Mouse (Mus musculus) heart, embryonic 16.5 days (tissue): ENCODE data around the gene Mxd3. TPM values are rescaled to one million over a fixed set of nuclear protein-coding genes. Genes with fewer than 3 reads are reported as not detected.
A peak's percentile ranks its signal among the peaks of the same experiment; 100 is the strongest.

Source experiments
- ATAC-seq: fragments of 200-750 bp; cut with Nextera tagmentation; replicated peaks from 2 replicates; pipeline ENCODE4 v1.8.0; 2017; ENCODE audit warnings: moderate number of reproducible peaks; ENCODE audit not compliant: insufficient read depth, low FRiP score; ENCODE audit errors: extremely low read depth
- H3K27ac ChIP-seq: fragments of 300-500 bp; sonication (generic); 2 replicates; pipeline ENCODE4 v1.5.1; 2014; ENCODE audit warnings: mild to moderate bottlenecking, low read length, control low read depth, moderate library complexity
- H3K27me3 ChIP-seq: fragments of 300-500 bp; sonication (generic); 2 replicates; pipeline ENCODE4 v1.6.1; 2014; ENCODE audit warnings: low read length, mixed read lengths; ENCODE audit not compliant: control insufficient read depth, insufficient read depth
- H3K36me3 ChIP-seq: fragments of 300-500 bp; sonication (generic); 2 replicates; pipeline ENCODE4 v1.6.1; 2014; ENCODE audit not compliant: control insufficient read depth, insufficient read depth
- H3K4me1 ChIP-seq: fragments of 300-500 bp; sonication (generic); 2 replicates; pipeline ENCODE4 v1.6.1; 2014; ENCODE audit warnings: low read length, mixed read lengths; ENCODE audit not compliant: control insufficient read depth, insufficient read depth
- H3K4me2 ChIP-seq: fragments of 300-500 bp; sonication (generic); 2 replicates; pipeline ENCODE4 v1.6.1; 2014; ENCODE audit warnings: low read depth, mild to moderate bottlenecking, control low read depth, low read length
- H3K4me3 ChIP-seq: fragments of 300-500 bp; sonication (generic); 2 replicates; pipeline ENCODE4 v1.5.1; 2014; ENCODE audit warnings: mild to moderate bottlenecking, control low read depth, low read length
- H3K9ac ChIP-seq: fragments of 300-500 bp; sonication (generic); 2 replicates; pipeline ENCODE4 v1.6.1; 2014; ENCODE audit warnings: low read length, control low read depth
- H3K9me3 ChIP-seq: fragments of 300-500 bp; sonication (generic); replicated peaks from 2 replicates; pipeline ENCODE4 v1.6.1; 2016; ENCODE audit warnings: low read length; ENCODE audit not compliant: control insufficient read depth
- WGBS: fragments of 180-500 bp; shearing (Covaris S2); extraction: QIAGEN DNeasy Blood & Tissue Kit; methylation state at CpG from one replicate; pipeline ENCODE4 v1.1.7; 2014; 5-methylcytosine and 5-hydroxymethylcytosine counted together
- polyA plus RNA-seq: library from polyadenylated mRNA; unstranded; fragments of >200 nt; fragmentation: Nextera tagmentation; extraction: Ambion mirVana; gene quantifications from 2 replicates; pipeline ENCODE4 v1.2.1, GENCODE M21; 2015

Mxd3 gene
- polyA plus RNA-seq, 1 experiment from 2014 or later: 29.2 TPM

DNA sequence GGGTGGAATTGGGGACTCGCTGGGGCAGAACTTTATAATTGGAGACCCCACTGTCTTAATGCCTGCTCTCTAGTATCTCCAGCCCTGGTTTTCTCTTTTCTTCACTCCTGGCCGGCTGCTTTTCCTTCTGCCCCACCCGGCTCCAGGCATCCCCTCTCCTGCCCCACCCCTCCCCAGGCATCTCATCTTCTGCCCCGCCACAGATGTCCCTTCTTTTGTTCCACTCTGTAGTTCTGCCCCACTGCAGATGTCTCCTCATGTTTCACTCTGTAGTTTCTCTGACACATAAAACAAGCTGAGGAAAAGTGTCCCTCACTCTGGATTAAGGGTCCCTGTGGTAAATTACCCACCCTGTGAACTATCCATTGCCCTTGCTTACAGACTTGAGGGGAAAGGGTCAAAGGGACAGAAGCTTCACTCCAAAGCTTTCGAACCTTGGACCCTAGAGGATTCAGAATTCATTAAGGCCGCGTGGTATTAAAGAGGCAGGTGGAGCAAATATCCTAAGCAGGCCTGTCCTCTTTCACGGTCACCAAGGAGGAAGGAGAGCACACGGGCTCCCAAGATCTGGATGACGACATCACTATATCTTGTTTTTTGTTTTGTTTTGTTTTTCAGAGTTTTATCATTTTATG is 7.8 kb upstream of the Mxd3 start:
- ATAC-seq: no peak
- WGBS: 73% methylated on average over 10 of the region's 10 CpGs
- H3K9ac ChIP-seq: no peak overlapping the region
- H3K27me3 ChIP-seq: no peaks in the 10 kb centered on the region
- no peaks in the 10 kb centered on the region for H3K9me3 ChIP-seq
- H3K4me3 ChIP-seq: no peak overlapping the region
- no peaks in the 10 kb centered on the region for H3K36me3 ChIP-seq
- no peaks in the 10 kb centered on the region for H3K4me1 ChIP-seq
- H3K4me2 ChIP-seq: no peak overlapping the region
- no peak overlapping the region for H3K27ac ChIP-seq

DNA sequence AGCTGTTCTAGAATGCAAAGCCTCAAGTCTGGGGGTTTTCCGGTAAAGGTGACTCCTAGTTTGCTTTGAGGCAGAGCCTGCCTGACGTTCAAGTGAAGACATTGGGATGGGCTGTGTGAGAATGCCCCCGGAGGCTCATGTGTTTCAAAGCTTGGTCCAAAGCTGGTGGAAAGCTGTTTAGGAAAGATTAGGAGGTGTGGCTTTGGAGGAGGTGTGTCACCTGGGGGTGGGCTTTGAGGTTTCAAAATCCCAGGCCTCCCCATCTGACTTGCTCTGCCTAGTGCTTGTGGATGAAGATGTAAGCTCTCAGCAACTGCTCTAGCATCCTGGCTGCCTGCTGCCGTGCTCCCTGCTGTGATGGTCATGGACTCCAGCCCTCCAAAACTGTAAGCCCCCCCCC is 6.1 kb upstream of the Mxd3 start:
- no peak overlapping the region for H3K9ac ChIP-seq
- H3K4me2 ChIP-seq: no peak overlapping the region
- 82% methylated on average over 4 of the region's 4 CpGs for whole genome bisulfite sequencing
- no peak overlapping the region for H3K4me3 ChIP-seq
- no peaks in the 10 kb centered on the region for H3K36me3 ChIP-seq
- ATAC-seq: no peak
- no peaks in the 10 kb centered on the region for H3K27me3 ChIP-seq
- H3K4me1 ChIP-seq: peaks cover 2% of the 10 kb centered on the region
- H3K9me3 ChIP-seq: no peaks in the 10 kb centered on the region
- no peak overlapping the region for H3K27ac ChIP-seq

DNA sequence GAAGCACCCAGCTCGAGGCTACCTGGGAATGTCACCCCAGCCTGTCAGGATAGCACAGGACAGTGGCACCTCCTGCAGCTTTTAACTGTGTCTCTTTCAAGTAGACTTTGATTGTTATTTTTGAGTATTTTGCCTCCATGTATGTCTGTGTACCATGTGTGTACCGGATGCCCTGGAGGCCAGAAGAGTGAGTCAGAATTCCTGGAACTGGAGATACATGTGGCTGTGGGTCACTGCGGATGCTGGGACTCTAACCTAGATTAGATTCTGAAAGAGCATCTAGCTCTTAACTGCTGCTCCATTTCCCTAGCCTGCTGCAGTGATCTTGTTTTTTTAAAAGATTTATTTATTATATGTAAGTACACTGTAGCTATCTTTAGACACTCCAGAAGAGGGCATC is 2.7 kb upstream of the Mxd3 start:
- WGBS: 71% methylated on average over 3 of the region's 3 CpGs
- no peaks in the 10 kb centered on the region for H3K27me3 ChIP-seq
- no peaks in the 10 kb centered on the region for H3K9me3 ChIP-seq
- H3K27ac ChIP-seq: no peak overlapping the region
- no peaks in the 10 kb centered on the region for H3K36me3 ChIP-seq
- peaks cover 20% of the 10 kb centered on the region for H3K4me1 ChIP-seq
- no peak overlapping the region for H3K4me2 ChIP-seq
- no peak overlapping the region for H3K4me3 ChIP-seq
- ATAC-seq: no peak
- no peak overlapping the region for H3K9ac ChIP-seq

DNA sequence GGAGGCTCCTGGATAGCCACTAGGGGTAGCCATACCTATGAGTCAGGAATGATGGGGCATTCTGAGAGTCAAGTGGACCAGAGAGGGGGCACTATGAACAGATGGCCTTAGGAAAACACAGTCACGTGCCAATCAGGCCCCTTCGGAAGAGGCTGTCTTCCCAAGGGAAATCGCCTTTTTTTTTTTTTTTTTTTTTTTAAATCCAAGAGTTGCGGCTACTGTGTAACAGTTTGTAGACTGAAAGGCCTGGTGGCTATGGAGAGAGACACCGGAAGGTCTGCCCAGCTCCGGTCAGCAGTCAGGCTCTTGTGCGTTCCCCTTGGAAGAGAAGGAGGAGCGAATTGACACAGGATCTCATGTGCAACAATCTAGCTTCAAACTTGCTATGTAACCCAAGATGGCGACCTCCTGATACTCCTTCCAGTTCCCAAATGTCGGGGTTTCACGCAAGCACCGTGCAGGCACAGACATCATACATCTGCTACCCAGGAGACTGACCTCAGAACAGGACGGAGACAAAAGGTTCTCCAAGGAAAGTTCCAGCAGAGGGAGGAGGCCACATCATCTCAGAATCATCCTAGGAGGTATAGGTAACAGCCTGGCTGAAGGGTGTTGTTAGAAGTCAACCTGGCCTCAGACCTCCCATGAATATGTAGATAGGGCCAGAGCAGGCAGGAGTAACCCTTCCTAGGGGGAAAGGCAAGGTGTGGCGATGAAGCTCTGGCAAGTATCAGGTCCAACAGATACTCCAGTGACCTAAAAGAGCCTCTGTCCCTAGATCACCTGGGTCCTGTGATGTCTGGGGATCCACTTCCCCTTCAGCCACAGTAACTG is 1.2 kb upstream of the Mxd3 start:
- 44% methylated on average over 14 of the region's 14 CpGs for WGBS
- Histone ChIP-seq H3K27me3 (no peaks in the 10 kb centered on the region), H3K9me3 (no peaks in the 10 kb centered on the region), H3K27ac (peak overlapping the region; percentile 82), H3K36me3 (peaks cover 6% of the 10 kb centered on the region), H3K4me3 (peak overlapping the region; percentile 78), H3K4me1 (peaks cover 25% of the 10 kb centered on the region), H3K4me2 (peak overlapping the region; percentile 66), H3K9ac (peak overlapping the region; percentile 77; the same call in 1 of the 2 replicates)
- no peak for ATAC-seq

DNA sequence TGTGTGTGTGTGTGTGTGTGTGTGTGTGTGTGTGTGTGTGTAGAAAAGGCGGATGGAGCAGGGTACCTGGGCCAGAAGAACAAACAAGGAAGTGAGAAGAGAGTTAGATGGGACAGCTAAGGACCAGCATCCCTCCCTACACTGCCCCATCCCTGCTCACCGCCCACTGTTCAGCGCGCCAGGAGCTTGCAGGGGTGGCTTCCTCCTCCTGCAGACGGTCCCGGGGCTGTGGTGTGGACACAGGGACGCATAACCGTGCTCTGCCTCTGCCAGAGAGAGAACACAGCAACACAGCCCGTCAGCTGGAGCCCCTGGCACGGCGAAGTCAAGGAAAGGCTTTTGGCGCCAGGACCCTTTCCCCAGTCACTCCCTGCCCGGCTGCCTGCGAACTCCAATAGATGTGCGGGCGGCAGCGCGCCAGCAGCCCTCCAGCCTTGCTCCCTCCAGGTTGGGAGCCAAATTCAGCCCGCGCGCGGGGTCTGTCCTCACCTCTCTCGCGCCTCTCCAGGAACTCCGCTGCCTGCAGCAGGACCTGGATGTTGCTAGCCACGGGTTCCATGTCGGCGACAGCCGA is 427 bp downstream of the Mxd3 start:
- Histone ChIP-seq H3K4me2 (peak overlapping the region; percentile 66), H3K36me3 (peaks cover 18% of the 10 kb centered on the region), H3K9ac (peak overlapping the region; percentile 74), H3K27ac (peak overlapping the region; percentile 67), H3K9me3 (no peaks in the 10 kb centered on the region), H3K27me3 (no peaks in the 10 kb centered on the region), H3K4me3 (peak overlapping the region; percentile 78), H3K4me1 (peaks cover 31% of the 10 kb centered on the region)
- peak; percentile 18 for ATAC-seq
- WGBS: under 1% methylated on average over 29 of the region's 29 CpGs

DNA sequence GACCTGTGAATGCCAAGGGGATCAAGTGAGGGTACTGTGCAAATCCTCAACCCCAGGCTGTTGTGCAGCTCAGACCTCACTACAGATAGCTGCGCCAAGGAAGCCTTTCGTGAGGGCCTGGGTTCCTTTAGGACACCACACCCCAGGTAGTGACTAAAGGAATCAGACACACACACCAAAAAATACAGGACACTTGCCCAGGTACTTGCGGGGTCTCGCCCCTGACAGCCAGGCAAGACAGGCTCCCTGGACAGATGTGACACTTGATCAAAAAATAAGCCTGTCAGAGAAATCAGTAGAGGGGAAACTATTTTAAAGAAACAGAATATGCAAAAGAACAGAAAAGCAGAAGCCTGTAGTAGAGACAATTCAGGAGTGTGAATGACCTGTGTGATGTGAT is 982 bp downstream of the Mxd3 start:
- H3K27ac ChIP-seq: no peak overlapping the region
- peak overlapping the region; percentile 78 for H3K4me3 ChIP-seq
- H3K36me3 ChIP-seq: peaks cover 24% of the 10 kb centered on the region
- peak overlapping the region; percentile 74 for H3K9ac ChIP-seq
- H3K4me1 ChIP-seq: peaks cover 33% of the 10 kb centered on the region
- ATAC-seq: no peak
- H3K9me3 ChIP-seq: no peaks in the 10 kb centered on the region
- H3K4me2 ChIP-seq: peak overlapping the region; percentile 66
- no peaks in the 10 kb centered on the region for H3K27me3 ChIP-seq
- 79% methylated on average over 4 of the region's 4 CpGs for WGBS

DNA sequence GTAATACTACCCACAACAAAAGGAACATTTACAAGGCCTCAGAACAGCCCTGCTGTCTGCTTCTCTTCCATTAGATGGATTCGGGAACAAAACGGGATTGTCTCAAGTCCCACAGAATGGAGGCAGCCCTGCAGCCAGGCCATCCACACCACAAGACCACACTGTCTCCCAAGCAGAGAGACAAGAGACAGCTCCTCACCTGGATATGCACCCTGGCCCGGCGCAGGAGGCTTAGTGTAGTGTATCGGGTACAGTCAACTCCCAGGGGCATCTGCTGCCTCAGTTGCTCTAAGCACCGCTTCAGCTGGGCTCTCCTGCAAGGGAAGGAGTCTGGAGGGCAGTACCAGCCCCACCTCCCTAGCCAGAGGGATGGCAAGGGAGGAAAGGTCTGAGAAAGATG is 1.5 kb downstream of the Mxd3 start:
- H3K9me3 ChIP-seq: no peaks in the 10 kb centered on the region
- H3K27ac ChIP-seq: no peak overlapping the region
- no peaks in the 10 kb centered on the region for H3K27me3 ChIP-seq
- peak overlapping the region; percentile 78 for H3K4me3 ChIP-seq
- peak overlapping the region; percentile 66 for H3K4me2 ChIP-seq
- peaks cover 38% of the 10 kb centered on the region for H3K4me1 ChIP-seq
- WGBS: 78% methylated on average over 6 of the region's 6 CpGs
- peaks cover 26% of the 10 kb centered on the region for H3K36me3 ChIP-seq
- no peak for ATAC-seq
- peak overlapping the region; percentile 74 for H3K9ac ChIP-seq

DNA sequence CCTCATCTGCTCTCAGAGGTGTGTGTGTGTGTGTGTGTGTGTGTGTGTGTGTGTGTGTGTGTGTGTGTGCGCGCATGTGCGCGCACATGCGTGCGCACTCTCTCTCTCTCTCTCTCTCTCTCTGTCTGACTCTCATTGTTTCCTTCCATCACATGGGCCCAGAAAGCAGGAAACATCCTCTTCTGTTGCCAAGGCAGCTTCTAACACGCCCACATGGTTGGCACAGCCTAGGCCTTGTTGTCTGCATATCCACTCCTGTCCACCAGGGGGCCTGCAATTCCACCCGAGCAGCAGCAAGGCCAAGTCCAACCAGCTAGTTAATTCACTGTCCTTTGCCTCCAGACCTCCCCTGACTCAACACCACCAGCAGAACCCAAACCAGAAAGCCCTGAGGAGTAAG is 2.0 kb downstream of the Mxd3 start:
- Histone ChIP-seq H3K36me3 (peaks cover 26% of the 10 kb centered on the region), H3K9me3 (no peaks in the 10 kb centered on the region), H3K27ac (no peak overlapping the region), H3K27me3 (no peaks in the 10 kb centered on the region), H3K9ac (no peak overlapping the region), H3K4me3 (peak overlapping the region; percentile 78; the same call in 1 of the 2 replicates), H3K4me2 (peak overlapping the region; percentile 66), H3K4me1 (peaks cover 43% of the 10 kb centered on the region)
- peak; percentile 12; the same call in 1 of the 2 replicates for ATAC-seq
- WGBS: 55% methylated on average over 8 of the region's 8 CpGs

DNA sequence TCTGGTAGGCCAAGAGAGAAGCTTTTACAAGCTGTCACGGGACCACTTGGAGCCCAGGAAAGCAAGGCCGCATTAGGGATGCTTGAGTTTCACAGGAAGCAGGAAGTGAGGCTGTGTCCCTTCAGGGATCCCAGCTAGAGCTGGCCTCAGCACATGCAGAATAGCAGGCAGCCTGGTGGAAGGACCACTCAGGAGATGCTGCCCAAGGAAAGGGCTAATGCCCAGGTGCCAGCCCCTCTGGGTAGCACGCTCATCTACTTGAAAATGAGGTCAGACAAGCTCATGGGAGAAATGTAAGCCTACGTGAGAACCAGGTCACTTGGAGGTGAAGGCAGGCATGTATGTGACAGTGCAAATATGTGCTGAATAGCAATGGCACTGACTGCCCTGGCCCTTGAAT is 2.5 kb downstream of the Mxd3 start:
- Histone ChIP-seq H3K27me3 (no peaks in the 10 kb centered on the region), H3K4me2 (no peak overlapping the region), H3K36me3 (peaks cover 26% of the 10 kb centered on the region), H3K9me3 (no peaks in the 10 kb centered on the region), H3K4me1 (peaks cover 45% of the 10 kb centered on the region), H3K27ac (no peak overlapping the region), H3K4me3 (no peak overlapping the region), H3K9ac (no peak overlapping the region)
- 37% methylated on average over 4 of the region's 4 CpGs for WGBS
- ATAC-seq: no peak
